Mouse (Mus musculus): Measurements from ENCODE around the gene Gm20388.

GRCm38 (mm10) chr8:120641245-120641644 lies 730.6 kb downstream of the Gm20388 start:
- TF ChIP-seq MAFK (IDR thresholded peaks at IDR 0.05; ENCODE audit: insufficient read depth, low read depth, low read length), result no peak
- TF ChIP-seq ZC3H11A (IDR thresholded peaks at IDR 0.05; ENCODE audit: borderline replicate concordance, low read depth, low read length), result no peak
- TF ChIP-seq CHD2 (IDR thresholded peaks at IDR 0.05; ENCODE audit: low read depth, low read length), result no peak
- no peak for TF ChIP-seq ZNF384 (IDR thresholded peaks at IDR 0.05; ENCODE audit: low read depth, low read length)
- TF ChIP-seq HCFC1 (IDR thresholded peaks at IDR 0.05; ENCODE audit: borderline replicate concordance, insufficient read depth, low read length), result no peak
